Mouse (Mus musculus) heart, embryonic 11.5 days (tissue): ENCODE data around the gene Crb1. TPM values are rescaled to one million over a fixed set of nuclear protein-coding genes. Genes with fewer than 3 reads are reported as not detected.

Experiments
- ATAC-seq: fragments of 200-750 bp; cut with Nextera tagmentation; replicated peaks from 2 replicates; pipeline ENCODE4 v1.8.0; 2017; ENCODE audit warnings: moderate library complexity; ENCODE audit not compliant: insufficient number of reproducible peaks, low FRiP score, low TSS enrichment
- H3K27ac ChIP-seq: fragments of 300-500 bp; sonication (generic); 2 replicates; pipeline ENCODE4 v1.5.1; 2014; ENCODE audit warnings: mild to moderate bottlenecking, low read depth, low read length
- H3K27me3 ChIP-seq: fragments of 300-500 bp; sonication (generic); 2 replicates; pipeline ENCODE4 v1.6.1; 2014; ENCODE audit warnings: mild to moderate bottlenecking, low read length, mixed read lengths; ENCODE audit not compliant: control insufficient read depth, insufficient read depth
- H3K36me3 ChIP-seq: fragments of 300-500 bp; sonication (generic); 2 replicates; pipeline ENCODE4 v1.6.1; 2014; ENCODE audit warnings: mild to moderate bottlenecking, low read length, moderate library complexity, mixed read lengths; ENCODE audit not compliant: control insufficient read depth, insufficient read depth
- H3K4me1 ChIP-seq: fragments of 300-500 bp; sonication (generic); 2 replicates; pipeline ENCODE4 v1.6.1; 2014; ENCODE audit warnings: low read length; ENCODE audit not compliant: control insufficient read depth, insufficient read depth
- H3K4me2 ChIP-seq: fragments of 300-500 bp; sonication (generic); 2 replicates; pipeline ENCODE4 v1.6.1; 2014; ENCODE audit warnings: mild to moderate bottlenecking, moderate library complexity
- H3K4me3 ChIP-seq: fragments of 300-500 bp; sonication (generic); 2 replicates; pipeline ENCODE4 v1.5.1; 2014; ENCODE audit warnings: low read depth, low read length
- H3K9ac ChIP-seq: fragments of 300-500 bp; sonication (generic); 2 replicates; pipeline ENCODE4 v1.6.1; 2014; ENCODE audit warnings: mild to moderate bottlenecking, low read depth, low read length, moderate library complexity
- H3K9me3 ChIP-seq: fragments of 300-500 bp; sonication (generic); replicated peaks from 2 replicates; pipeline ENCODE4 v1.6.1; 2016; ENCODE audit warnings: low read length; ENCODE audit not compliant: control insufficient read depth
- WGBS: fragments of 180-500 bp; shearing (Covaris S2); extraction: QIAGEN DNeasy Blood & Tissue Kit; methylation state at CpG from one replicate; pipeline ENCODE4 v1.1.7; 2014; ENCODE audit not compliant: insufficient replicate concordance; 5-methylcytosine and 5-hydroxymethylcytosine counted together
- polyA plus RNA-seq: library from polyadenylated mRNA; unstranded; fragments of >200 nt; fragmentation: Nextera tagmentation; extraction: Ambion mirVana; gene quantifications from 2 replicates; pipeline ENCODE4 v1.2.1, GENCODE M21; 2014

Gene Crb1
- polyA plus RNA-seq, 1 experiment from 2014 or later = 0.07 TPM

- H3K9me3 ChIP-seq = no peaks in the 10 kb centered on the region; the same call in 1 of the 2 replicates
- no peaks in the 10 kb centered on the region for H3K36me3 ChIP-seq
- no peaks in the 10 kb centered on the region for H3K4me1 ChIP-seq
- no peak for ATAC-seq
- H3K4me2 ChIP-seq = no peak overlapping the region
- no peak overlapping the region for H3K27ac ChIP-seq
- no peak overlapping the region for H3K4me3 ChIP-seq
- H3K27me3 ChIP-seq = no peaks in the 10 kb centered on the region
- no peak overlapping the region for H3K9ac ChIP-seq
- WGBS = 60% methylated on average over 5 of the region's 5 CpGs
These were observed 30.8 kb upstream of the Crb1 start for GRCm38 (mm10) chr1:139407701-139408100.

DNA sequence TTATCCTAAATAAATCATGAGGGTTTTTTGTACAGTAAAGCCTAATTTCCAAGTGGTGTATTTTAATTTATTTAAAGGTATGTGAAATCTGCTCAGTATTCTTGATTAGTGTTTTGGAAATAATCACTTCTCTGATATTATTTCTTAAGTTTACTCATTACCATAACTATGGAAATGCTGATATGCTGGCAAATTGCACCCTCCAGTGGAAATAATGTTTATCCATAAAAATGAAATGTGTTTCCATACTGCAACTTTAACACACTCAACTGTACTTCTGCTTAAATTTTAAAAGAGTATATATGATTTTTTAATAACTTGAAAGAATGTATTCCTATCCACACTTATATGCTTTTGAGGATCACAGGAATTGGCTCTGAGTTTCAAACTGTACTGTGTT, 28.9 kb upstream of the Crb1 start:
- no peak for ATAC-seq
- Histone ChIP-seq H3K4me1 (no peaks in the 10 kb centered on the region), H3K4me2 (no peak overlapping the region), H3K9ac (no peak overlapping the region), H3K36me3 (no peaks in the 10 kb centered on the region), H3K9me3 (no peaks in the 10 kb centered on the region; the same call in 1 of the 2 replicates), H3K27ac (no peak overlapping the region), H3K27me3 (no peaks in the 10 kb centered on the region), H3K4me3 (no peak overlapping the region)

DNA sequence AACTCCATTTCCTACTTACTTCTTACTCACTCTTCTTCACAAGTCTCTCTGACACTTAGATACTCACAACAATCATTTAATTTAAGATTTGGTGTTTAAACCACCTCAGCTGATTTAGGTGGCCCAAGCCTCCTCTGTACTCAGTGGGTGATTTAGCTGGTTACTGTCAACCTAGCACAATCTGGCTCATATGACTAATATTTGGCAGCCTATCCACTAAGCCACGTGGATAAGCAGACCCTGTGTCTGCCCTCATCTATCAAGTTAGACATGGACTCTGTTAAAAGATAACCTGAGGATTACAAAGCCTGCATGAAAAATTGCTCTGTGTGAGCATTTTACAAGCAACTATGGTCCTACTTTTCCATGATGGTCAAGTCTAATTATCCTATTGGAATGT, 19.7 kb upstream of the Crb1 start:
- ATAC-seq = no peak
- Histone ChIP-seq H3K4me2 (no peak overlapping the region), H3K27ac (no peak overlapping the region), H3K9me3 (no peaks in the 10 kb centered on the region), H3K9ac (no peak overlapping the region), H3K4me3 (no peak overlapping the region), H3K4me1 (no peaks in the 10 kb centered on the region), H3K36me3 (no peaks in the 10 kb centered on the region), H3K27me3 (no peaks in the 10 kb centered on the region)
- 37% methylated on average over 1 of the region's 1 CpGs for WGBS

- no peaks in the 10 kb centered on the region for H3K36me3 ChIP-seq
- ATAC-seq = no peak
- H3K27me3 ChIP-seq = no peaks in the 10 kb centered on the region
- no peaks in the 10 kb centered on the region for H3K4me1 ChIP-seq
- 43% methylated on average over 2 of the region's 2 CpGs for WGBS
- H3K4me2 ChIP-seq = no peak overlapping the region
- no peaks in the 10 kb centered on the region for H3K9me3 ChIP-seq
- no peak overlapping the region for H3K4me3 ChIP-seq
- no peak overlapping the region for H3K27ac ChIP-seq
- H3K9ac ChIP-seq = no peak overlapping the region
These were observed 14.8 kb upstream of the Crb1 start for GRCm38 (mm10) chr1:139391747-139392146.

DNA sequence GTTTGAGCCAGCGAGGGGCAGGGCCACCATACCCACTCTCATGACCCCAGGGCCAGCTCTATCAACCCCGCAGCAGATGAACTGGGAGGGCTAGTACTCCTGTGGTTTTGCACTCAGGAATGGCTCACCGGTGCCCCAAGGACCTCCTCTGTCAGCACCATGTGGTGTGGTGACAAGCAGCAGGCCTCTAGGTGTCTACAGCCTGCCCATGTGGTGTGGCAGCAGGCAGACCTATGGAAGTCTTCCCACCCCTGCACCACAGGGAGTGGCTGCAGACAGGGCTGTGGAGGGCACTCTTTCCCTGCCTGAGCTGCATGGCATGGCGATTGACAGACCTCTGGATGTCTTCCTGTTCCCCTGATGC, 2.7 kb upstream of the Crb1 start:
- no peaks in the 10 kb centered on the region for H3K27me3 ChIP-seq
- H3K36me3 ChIP-seq = no peaks in the 10 kb centered on the region
- H3K4me2 ChIP-seq = peak overlapping the region; percentile 46
- H3K9ac ChIP-seq = no peak overlapping the region
- ATAC-seq = peak; percentile 74
- WGBS = 10% methylated on average over 4 of the region's 4 CpGs
- no peak overlapping the region for H3K4me3 ChIP-seq
- H3K27ac ChIP-seq = no peak overlapping the region
- H3K4me1 ChIP-seq = peaks cover 3% of the 10 kb centered on the region
- no peaks in the 10 kb centered on the region for H3K9me3 ChIP-seq

GRCm38 (mm10) chr1:139378861-139379620, 2.1 kb upstream of the Crb1 start:
- WGBS = 18% methylated on average over 11 of the region's 11 CpGs
- Histone ChIP-seq H3K9me3 (no peaks in the 10 kb centered on the region), H3K4me3 (no peak overlapping the region), H3K36me3 (no peaks in the 10 kb centered on the region), H3K4me2 (peak overlapping the region; percentile 46), H3K27ac (peak overlapping the region; percentile 29; the same call in 1 of the 2 replicates), H3K27me3 (no peaks in the 10 kb centered on the region), H3K9ac (no peak overlapping the region), H3K4me1 (peaks cover 3% of the 10 kb centered on the region)
- peak; percentile 78 for ATAC-seq

- Histone ChIP-seq H3K27me3 (no peaks in the 10 kb centered on the region), H3K4me3 (no peak overlapping the region), H3K36me3 (no peaks in the 10 kb centered on the region), H3K4me1 (peaks cover 3% of the 10 kb centered on the region), H3K9ac (no peak overlapping the region), H3K9me3 (no peaks in the 10 kb centered on the region), H3K4me2 (no peak overlapping the region), H3K27ac (no peak overlapping the region)
- 47% methylated on average over 6 of the region's 6 CpGs for WGBS
- ATAC-seq = no peak
These were observed 1.0 kb downstream of the Crb1 start for GRCm38 (mm10) chr1:139375900-139376299.

- no peak for ATAC-seq
- H3K36me3 ChIP-seq = no peaks in the 10 kb centered on the region
- no peaks in the 10 kb centered on the region for H3K27me3 ChIP-seq
- WGBS = 66% methylated on average over 6 of the region's 6 CpGs
- no peak overlapping the region for H3K4me3 ChIP-seq
- no peak overlapping the region for H3K4me2 ChIP-seq
- H3K9me3 ChIP-seq = no peaks in the 10 kb centered on the region
- no peaks in the 10 kb centered on the region for H3K4me1 ChIP-seq
- no peak overlapping the region for H3K9ac ChIP-seq
- H3K27ac ChIP-seq = no peak overlapping the region
These were observed 5.6 kb downstream of the Crb1 start for GRCm38 (mm10) chr1:139371341-139371740.

GRCm38 (mm10) chr1:139348566-139348965, 28.3 kb downstream of the Crb1 start:
- no peak for ATAC-seq

More at GRCm38 (mm10) chr1:139348566-139348965, 28.3 kb downstream of the Crb1 start:
- WGBS = 45% methylated on average over 4 of the region's 4 CpGs
- Histone ChIP-seq H3K9me3 (no peaks in the 10 kb centered on the region), H3K27ac (no peak overlapping the region), H3K36me3 (no peaks in the 10 kb centered on the region), H3K4me1 (no peaks in the 10 kb centered on the region), H3K27me3 (no peaks in the 10 kb centered on the region), H3K9ac (no peak overlapping the region), H3K4me3 (no peak overlapping the region), H3K4me2 (no peak overlapping the region)
